Mouse (Mus musculus): ENCODE data around the gene Fam120a.

DNA sequence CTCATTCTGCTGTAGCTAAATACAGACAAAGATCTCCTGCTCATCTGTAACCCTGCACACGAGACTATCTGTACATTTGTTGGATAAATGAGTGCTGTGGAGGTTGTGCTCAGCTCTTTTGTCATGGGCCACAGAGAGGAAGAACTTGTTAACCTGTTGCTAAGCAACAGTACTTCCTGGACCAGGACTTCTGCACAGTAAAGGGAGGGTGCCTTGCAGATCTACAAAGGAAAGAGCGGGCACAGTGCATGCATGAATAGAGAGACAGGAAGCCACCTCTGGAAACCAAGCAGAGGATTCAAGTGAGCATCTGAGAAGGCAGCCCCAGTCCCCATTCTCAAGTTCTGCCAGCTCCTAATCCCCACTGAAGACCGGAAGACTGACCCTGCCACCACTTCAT, 27.1 kb upstream of the Fam120a start:
- TF ChIP-seq POLR2A (IDR thresholded peaks at IDR 0.05; ENCODE audit: control insufficient read depth, extremely low read depth, insufficient read depth, low read length, poor library complexity) (no peak), CTCF (IDR thresholded peaks at IDR 0.05; ENCODE audit: borderline replicate concordance, control insufficient read depth, extremely low read depth, insufficient read depth, low read length, poor library complexity) (no peak)
